Mouse (Mus musculus) G1E (cell line): ENCODE measurements around the gene Hoxa5. TPM values are rescaled to one million over a fixed set of nuclear protein-coding genes. Genes with fewer than 3 reads are reported as not detected.

Experiments used
- ATAC-seq: 2 replicates; pipeline ENCODE4 v1.8.0; 2016; ENCODE audit warnings: mild to moderate bottlenecking; ENCODE audit not compliant: insufficient number of reproducible peaks, poor library complexity, low FRiP score, severe bottlenecking; ENCODE audit errors: extremely low read depth
- DNase-seq: peaks from one replicate; pipeline ENCODE4 v3.0.0; 2012; ENCODE audit warnings: low spot score
- H3K27me3 ChIP-seq: 2 replicates; pipeline ENCODE4 v1.6.1; 2012; ENCODE audit warnings: mild to moderate bottlenecking, low read length, inconsistent platforms; ENCODE audit not compliant: insufficient read depth
- H3K36me3 ChIP-seq: replicated peaks from 2 replicates; pipeline ENCODE3; 2012; ENCODE audit warnings: mild to moderate bottlenecking, inconsistent platforms
- H3K4me1 ChIP-seq: 2 replicates; pipeline ENCODE4 v1.6.1; 2012; ENCODE audit warnings: low read depth, low read length, inconsistent platforms, mixed read lengths; ENCODE audit not compliant: insufficient read depth
- H3K4me3 ChIP-seq: 2 replicates; pipeline ENCODE4 v1.5.1; 2012; ENCODE audit warnings: low read depth, mild to moderate bottlenecking, inconsistent platforms, low read length, moderate library complexity, mixed read lengths
- H3K9me3 ChIP-seq: replicated peaks from 2 replicates; pipeline ENCODE4 v1.6.1; 2012; ENCODE audit warnings: inconsistent platforms
- CTCF ChIP-seq: IDR thresholded peaks from 2 replicates; pipeline ENCODE4 v1.5.1; 2012; ENCODE audit warnings: low read depth, low read length, inconsistent platforms, mixed read lengths
- GATA1 ChIP-seq: IDR thresholded peaks from 2 replicates; pipeline ENCODE4 v1.6.1; 2012; ENCODE audit warnings: borderline replicate concordance, low read length, inconsistent platforms, mixed read lengths
- GATA2 ChIP-seq: IDR thresholded peaks from 2 replicates; pipeline ENCODE4 v1.6.1; 2012; ENCODE audit warnings: low read depth, low read length, inconsistent platforms, borderline replicate concordance
- POLR2AphosphoS5 ChIP-seq: IDR thresholded peaks from 2 replicates; pipeline ENCODE4 v1.6.1; 2012; ENCODE audit warnings: low read depth, low read length, inconsistent platforms; ENCODE audit not compliant: insufficient replicate concordance
- TAL1 ChIP-seq: conservative IDR thresholded peaks from 2 replicates; pipeline ENCODE4 v1.6.1; 2012; ENCODE audit warnings: low read depth, low read length, inconsistent platforms, mixed read lengths
- polyA plus RNA-seq: library from polyadenylated mRNA; stranded (reverse); fragments of >175 nt; gene quantifications from 2 replicates; pipeline ENCODE4 v1.2.3, GENCODE M21; 2012
- total RNA-seq, 2 experiments: library from RNA; stranded (forward) in 1 of 2; stranded (reverse) in 1 of 2; fragments of 200-1000 nt in 1 of 2; fragments of >200 nt in 1 of 2; fragmentation: Nextera tagmentation in 1 of 2; gene quantifications; 2 replicates each; pipeline ENCODE4 v1.2.3; 2014 to 2017

Hoxa5 gene
- total and polyA plus RNA-seq, 3 experiments, result 0.05 TPM; not detected in 2

DNA sequence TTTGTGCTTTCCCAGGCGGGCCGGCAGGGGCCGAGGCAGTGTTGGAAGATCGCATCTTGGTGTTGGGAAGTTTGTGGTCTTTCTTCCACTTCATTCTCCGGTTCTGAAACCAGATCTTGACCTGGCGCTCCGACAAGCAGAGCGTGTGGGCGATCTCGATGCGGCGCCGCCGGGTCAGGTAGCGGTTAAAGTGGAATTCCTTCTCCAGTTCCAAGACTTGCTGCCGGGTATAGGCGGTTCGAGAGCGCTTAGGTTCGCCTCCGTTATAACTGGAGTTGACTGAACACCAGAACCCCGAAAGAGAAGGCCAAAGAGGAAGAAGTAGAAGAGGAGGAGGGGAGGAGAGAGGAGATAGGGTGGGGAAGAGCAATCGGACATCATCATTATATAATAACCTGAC lies 14.0 kb downstream of the Hoxa5 start:
- no peak overlapping the region for H3K4me3 ChIP-seq
- DNase-seq (no peak), ATAC-seq (no peak)
- peaks cover 10% of the 10 kb centered on the region for H3K9me3 ChIP-seq
- no peaks in the 10 kb centered on the region for H3K36me3 ChIP-seq
- no peaks in the 10 kb centered on the region for H3K27me3 ChIP-seq
- no peaks in the 10 kb centered on the region for H3K4me1 ChIP-seq
- TF ChIP-seq CTCF (no peak), GATA2 (no peak), GATA1 (no peak), POLR2AphosphoS5 (no peak), TAL1 (no peak)

DNA sequence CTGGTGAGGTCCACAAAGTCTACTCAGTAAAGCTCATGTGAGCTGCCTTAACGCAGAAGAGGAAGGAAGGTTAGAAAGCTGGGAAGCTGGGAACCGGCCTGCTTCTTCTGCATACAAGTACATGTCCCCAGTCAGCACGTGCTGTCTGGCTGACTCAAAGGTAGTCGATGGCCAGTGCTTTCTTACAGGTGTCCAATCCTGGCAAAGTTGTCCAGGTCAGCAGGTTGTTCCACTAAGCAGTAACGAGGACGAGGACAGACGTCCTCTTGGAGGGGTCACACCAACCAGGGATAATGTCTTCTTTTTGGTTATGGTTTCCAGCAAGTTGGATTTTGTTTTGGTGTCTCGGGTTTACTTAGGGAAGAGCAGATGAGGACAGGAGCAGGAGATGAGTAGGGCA lies 14.5 kb downstream of the Hoxa5 start:
- Histone ChIP-seq H3K9me3 (peaks cover 10% of the 10 kb centered on the region), H3K27me3 (no peaks in the 10 kb centered on the region), H3K36me3 (no peaks in the 10 kb centered on the region), H3K4me1 (no peaks in the 10 kb centered on the region), H3K4me3 (no peak overlapping the region)
- TF ChIP-seq CTCF (no peak), GATA1 (no peak), POLR2AphosphoS5 (no peak), GATA2 (no peak), TAL1 (no peak)
- no peak for ATAC-seq
- DNase-seq, result no peak

DNA sequence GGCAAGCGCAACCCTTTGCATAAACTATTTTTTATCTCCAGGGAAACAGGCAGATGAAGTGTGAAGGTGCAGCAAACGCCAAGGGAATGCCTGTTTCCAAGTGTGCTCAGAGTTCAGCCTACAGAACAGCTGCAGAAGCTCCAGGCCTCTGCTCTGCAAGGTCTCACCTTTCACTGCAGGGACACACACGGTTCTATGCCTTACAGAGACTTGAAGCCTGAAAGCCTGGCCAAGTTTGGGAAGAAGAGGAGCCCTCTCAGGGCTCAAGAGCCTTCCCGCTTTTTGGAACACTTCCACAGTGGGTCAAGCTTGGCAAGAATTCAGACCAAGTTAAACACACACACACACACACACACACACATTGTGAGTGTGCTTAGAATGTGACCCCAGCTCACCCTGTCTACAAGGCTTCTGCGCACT lies 15.2 kb downstream of the Hoxa5 start:
- H3K27me3 ChIP-seq, result peaks cover 4% of the 10 kb centered on the region; the same call in 1 of the 2 replicates
- H3K9me3 ChIP-seq, result peaks cover 10% of the 10 kb centered on the region
- H3K4me3 ChIP-seq, result no peak overlapping the region

DNA sequence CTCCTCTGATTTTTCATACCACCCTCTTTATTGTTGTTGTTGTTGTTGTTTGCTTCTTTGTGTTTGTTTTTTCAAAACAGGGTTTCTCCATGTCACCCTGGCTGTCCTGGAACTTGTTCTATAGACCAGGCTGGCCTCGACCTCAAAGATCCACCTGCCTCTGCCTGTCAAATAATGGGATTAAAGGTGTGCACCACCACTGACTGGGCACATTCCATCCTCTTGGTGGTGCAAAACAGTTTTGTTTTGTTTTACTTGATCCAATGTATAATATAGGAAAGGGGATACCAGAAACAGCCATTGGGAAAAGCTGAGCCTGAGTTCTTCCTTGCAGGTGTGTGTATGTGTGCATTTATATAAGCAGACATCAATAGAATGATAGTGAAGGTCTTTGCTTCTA lies 17.9 kb downstream of the Hoxa5 start:
- no peak for ATAC-seq
- TF ChIP-seq POLR2AphosphoS5 (no peak), CTCF (no peak)
- H3K27me3 ChIP-seq, result peaks cover 4% of the 10 kb centered on the region; the same call in 1 of the 2 replicates

More for the DNA sequence above, 15.2 kb downstream of the Hoxa5 start:
- no peak for DNase-seq
- Histone ChIP-seq H3K36me3 (no peaks in the 10 kb centered on the region), H3K4me1 (no peaks in the 10 kb centered on the region)
- no peak for TF ChIP-seq GATA2
- no peak for TF ChIP-seq POLR2AphosphoS5
- TF ChIP-seq CTCF, result no peak
- TF ChIP-seq TAL1, result no peak
- no peak for TF ChIP-seq GATA1
- no peak for ATAC-seq

GRCm38 (mm10) chr6:52185834-52186233 lies 18.6 kb downstream of the Hoxa5 start:
- Histone ChIP-seq H3K4me1 (no peaks in the 10 kb centered on the region), H3K27me3 (peaks cover 4% of the 10 kb centered on the region; the same call in 1 of the 2 replicates), H3K4me3 (no peak overlapping the region), H3K36me3 (no peaks in the 10 kb centered on the region), H3K9me3 (no peaks in the 10 kb centered on the region)
- DNase-seq, result no peak
- no peak for TF ChIP-seq CTCF
- TF ChIP-seq POLR2AphosphoS5, result no peak
- TF ChIP-seq TAL1, result no peak
- TF ChIP-seq GATA2, result no peak
- TF ChIP-seq GATA1, result no peak
- no peak for ATAC-seq

More for the DNA sequence above, 17.9 kb downstream of the Hoxa5 start:
- Histone ChIP-seq H3K36me3 (no peaks in the 10 kb centered on the region), H3K4me1 (no peaks in the 10 kb centered on the region), H3K9me3 (peaks cover 4% of the 10 kb centered on the region; the same call in 1 of the 2 replicates), H3K4me3 (no peak overlapping the region)
- DNase-seq, result no peak

- H3K27me3 ChIP-seq, result peaks cover 4% of the 10 kb centered on the region; the same call in 1 of the 2 replicates
- DNase-seq, result no peak
- no peak for ATAC-seq
Measured at GRCm38 (mm10) chr6:52185222-52185621, 19.2 kb downstream of the Hoxa5 start.

DNA sequence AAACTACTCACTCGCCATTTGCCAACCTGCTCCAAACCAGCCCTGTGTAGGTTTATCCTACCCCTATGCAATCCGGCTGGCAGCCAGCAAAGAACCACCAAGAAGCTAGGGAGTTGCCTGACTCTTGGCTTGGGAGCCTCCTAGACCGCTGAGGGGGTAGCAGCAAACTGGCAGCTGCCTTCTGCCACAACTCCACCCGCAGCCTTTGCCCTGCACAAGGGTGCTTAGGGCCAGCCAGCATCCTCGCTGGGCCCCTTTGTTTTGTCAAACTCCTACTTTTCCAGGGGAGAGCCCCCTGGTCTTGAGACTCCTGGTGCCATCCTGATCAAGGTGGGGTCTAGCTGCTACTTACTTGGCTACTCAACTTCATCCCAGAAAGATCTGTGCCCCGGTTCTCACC lies 19.7 kb downstream of the Hoxa5 start:
- H3K4me1 ChIP-seq, result no peaks in the 10 kb centered on the region
- H3K27me3 ChIP-seq, result peaks cover 4% of the 10 kb centered on the region; the same call in 1 of the 2 replicates
- TF ChIP-seq TAL1 (no peak), GATA2 (no peak), GATA1 (no peak), POLR2AphosphoS5 (no peak), CTCF (no peak)
- DNase-seq (no peak), ATAC-seq (no peak)
- no peaks in the 10 kb centered on the region for H3K9me3 ChIP-seq
- H3K4me3 ChIP-seq, result no peak overlapping the region
- H3K36me3 ChIP-seq, result no peaks in the 10 kb centered on the region

More at GRCm38 (mm10) chr6:52185222-52185621, 19.2 kb downstream of the Hoxa5 start:
- H3K9me3 ChIP-seq, result no peaks in the 10 kb centered on the region
- no peaks in the 10 kb centered on the region for H3K36me3 ChIP-seq
- no peaks in the 10 kb centered on the region for H3K4me1 ChIP-seq
- H3K4me3 ChIP-seq, result no peak overlapping the region
- TF ChIP-seq POLR2AphosphoS5, result no peak
